Mouse (Mus musculus) ES-E14 (cell line): ENCODE data around the gene Parvb. TPM values are rescaled to one million over a fixed set of nuclear protein-coding genes. Genes with fewer than 3 reads are reported as not detected.
A peak's percentile ranks its signal among the peaks of the same experiment; 100 is the strongest.

ENCODE experiments used
- DNase-seq: peaks from one replicate; pipeline ENCODE4 v3.0.0-alpha.2; 2013; ENCODE audit warnings: low read depth, low spot score
- H3K27ac ChIP-seq: 2 replicates; pipeline ENCODE4 v1.5.1; 2012; ENCODE audit warnings: low read depth, mild to moderate bottlenecking, low read length, moderate library complexity, mixed read lengths; ENCODE audit not compliant: poor library complexity, insufficient read depth, severe bottlenecking
- H3K36me3 ChIP-seq: 2 replicates; pipeline ENCODE4 v1.6.1; 2012; ENCODE audit warnings: mild to moderate bottlenecking, low read length, moderate library complexity, mixed read lengths; ENCODE audit not compliant: control insufficient read depth, poor library complexity, insufficient read depth, severe bottlenecking
- H3K4me1 ChIP-seq, 2 experiments: fragments of 150-350 bp in 1 of 2; sonication (generic) in 1 of 2; 2 replicates each; pipeline ENCODE4 v1.6.1; 2012; ENCODE audit warnings: low read length in 2 of 2, mild to moderate bottlenecking in 1 of 2, mixed read lengths in 1 of 2; ENCODE audit not compliant: control insufficient read depth in 2 of 2, insufficient read depth in 2 of 2, poor library complexity in 1 of 2
- H3K4me3 ChIP-seq, 2 experiments: fragments of 150-350 bp in 1 of 2; sonication (generic) in 1 of 2; 2 replicates each; pipeline ENCODE4 v1.5.1; 2012; ENCODE audit warnings: low read length in 2 of 2, low read depth in 1 of 2, mild to moderate bottlenecking in 1 of 2, mixed read lengths in 1 of 2; ENCODE audit not compliant: insufficient read depth in 1 of 2, poor library complexity in 1 of 2, severe bottlenecking in 1 of 2
- H3K9ac ChIP-seq: 2 replicates; pipeline ENCODE4 v1.6.1; 2012; ENCODE audit warnings: low read depth, mild to moderate bottlenecking, low read length, mixed read lengths; ENCODE audit not compliant: poor library complexity, insufficient read depth, severe bottlenecking
- H3K9me3 ChIP-seq: fragments of 150-350 bp; sonication (generic); 2 replicates; pipeline ENCODE4 v1.6.1; 2012; ENCODE audit warnings: low read depth, mild to moderate bottlenecking, low read length; ENCODE audit not compliant: control insufficient read depth, insufficient read depth
- CHD2 ChIP-seq: IDR thresholded peaks from 2 replicates; pipeline ENCODE4 v1.6.1; 2014; ENCODE audit warnings: mild to moderate bottlenecking, low read depth, low read length, inconsistent platforms
- HCFC1 ChIP-seq: IDR thresholded peaks from 2 replicates; pipeline ENCODE4 v1.6.1; 2012; ENCODE audit warnings: low read length, inconsistent platforms, borderline replicate concordance; ENCODE audit not compliant: insufficient read depth
- MAFK ChIP-seq: IDR thresholded peaks from 2 replicates; pipeline ENCODE4 v1.6.1; 2014; ENCODE audit warnings: mild to moderate bottlenecking, low read depth, low read length, inconsistent platforms; ENCODE audit not compliant: insufficient read depth
- ZC3H11A ChIP-seq: IDR thresholded peaks from 2 replicates; pipeline ENCODE4 v1.6.1; 2012; ENCODE audit warnings: low read depth, mild to moderate bottlenecking, inconsistent platforms, low read length, borderline replicate concordance
- ZNF384 ChIP-seq: IDR thresholded peaks from 2 replicates; pipeline ENCODE4 v1.6.1; 2012; ENCODE audit warnings: low read depth, low read length, inconsistent platforms
- in situ Hi-C, 2 experiments: fragments of 600-800 bp; cut with MboI; formaldehyde crosslinking; loops; one replicate each; pipeline ENCODE4 v1.15.1; 2025; ENCODE audit warnings: low sequenced_read_pairs in 2 of 2, inconsistent platforms in 1 of 2; ENCODE audit not compliant: unreplicated experiment in 2 of 2
- total RNA-seq: library from RNA; depleted of rRNA; stranded (reverse); fragments of 300-350 nt; gene quantifications from 2 replicates; pipeline ENCODE4 v1.2.3, GENCODE M21; 2012

The Parvb gene
- total RNA-seq, 1 experiment: 10.8 TPM

DNA sequence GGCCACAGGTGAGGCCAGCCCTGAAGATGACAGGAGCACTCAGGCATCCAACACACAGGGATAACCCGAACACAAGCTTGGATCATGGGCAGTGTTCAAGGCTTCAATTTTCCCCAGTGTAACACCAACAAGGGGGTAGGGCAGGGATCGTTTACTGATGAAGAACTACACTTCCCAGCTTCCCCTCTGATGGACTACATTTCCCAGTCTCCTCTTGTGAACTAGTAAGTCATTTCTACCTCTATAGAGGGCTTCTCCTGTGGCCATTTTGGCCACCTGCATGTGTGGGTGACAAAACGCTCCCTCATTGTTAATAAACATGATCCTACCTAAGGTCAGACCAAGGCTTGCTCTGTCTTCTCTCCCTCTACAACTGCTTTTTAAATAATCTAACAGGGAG lies 42.0 kb upstream of the Parvb start:
- H3K4me1 ChIP-seq: peaks cover 15 to 37% of the 10 kb centered on the region in 2 experiments; a peak in 3 of 4 replicates
- peak overlapping the region; percentile 81 for H3K27ac ChIP-seq
- peak overlapping the region; percentile 26; the same call in 1 of the 2 replicates for H3K9ac ChIP-seq
- H3K36me3 ChIP-seq: peaks cover 4% of the 10 kb centered on the region; the same call in 1 of the 2 replicates
- H3K4me3 ChIP-seq: peak overlapping the region in 1 of 2 experiments; percentile 22; a peak in 1 of 4 replicates
- no peak for TF ChIP-seq MAFK
- TF ChIP-seq ZC3H11A: no peak
- TF ChIP-seq ZNF384: no peak
- TF ChIP-seq HCFC1: peak; percentile 99
- DNase-seq: peak; percentile 59
- H3K9me3 ChIP-seq: no peaks in the 10 kb centered on the region
- in situ Hi-C loops: no loop called here

DNA sequence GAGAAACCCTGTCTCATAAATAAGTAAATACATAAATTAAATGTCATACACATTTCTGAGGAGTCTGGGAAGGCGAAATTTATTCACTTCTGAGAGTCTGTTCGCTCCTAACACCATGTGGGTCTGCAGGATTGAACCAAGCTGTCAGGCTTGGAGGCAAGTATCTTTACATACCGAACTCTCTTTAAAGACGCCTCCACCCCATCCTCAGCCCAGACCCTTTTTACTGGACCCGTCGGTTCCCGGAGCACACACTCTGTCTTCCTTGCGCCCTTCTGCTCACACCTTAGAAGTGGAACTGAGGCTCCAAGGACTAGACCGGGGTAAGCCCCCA lies 40.2 kb upstream of the Parvb start:
- no peak for TF ChIP-seq ZNF384
- no peak for TF ChIP-seq ZC3H11A
- no peak for TF ChIP-seq HCFC1
- no peak for TF ChIP-seq CHD2
- peaks cover 8 to 25% of the 10 kb centered on the region in 2 experiments; a peak in 3 of 4 replicates for H3K4me1 ChIP-seq
- no peak for DNase-seq
- peak overlapping the region; percentile 90 for H3K9ac ChIP-seq
- in situ Hi-C loops: no loop called here
- no peaks in the 10 kb centered on the region for H3K9me3 ChIP-seq
- peak overlapping the region; percentile 71; the same call in 1 of the 2 replicates for H3K27ac ChIP-seq
- peak overlapping the region; percentile 82 to 87 for H3K4me3 ChIP-seq
- H3K36me3 ChIP-seq: peaks cover 14% of the 10 kb centered on the region

DNA sequence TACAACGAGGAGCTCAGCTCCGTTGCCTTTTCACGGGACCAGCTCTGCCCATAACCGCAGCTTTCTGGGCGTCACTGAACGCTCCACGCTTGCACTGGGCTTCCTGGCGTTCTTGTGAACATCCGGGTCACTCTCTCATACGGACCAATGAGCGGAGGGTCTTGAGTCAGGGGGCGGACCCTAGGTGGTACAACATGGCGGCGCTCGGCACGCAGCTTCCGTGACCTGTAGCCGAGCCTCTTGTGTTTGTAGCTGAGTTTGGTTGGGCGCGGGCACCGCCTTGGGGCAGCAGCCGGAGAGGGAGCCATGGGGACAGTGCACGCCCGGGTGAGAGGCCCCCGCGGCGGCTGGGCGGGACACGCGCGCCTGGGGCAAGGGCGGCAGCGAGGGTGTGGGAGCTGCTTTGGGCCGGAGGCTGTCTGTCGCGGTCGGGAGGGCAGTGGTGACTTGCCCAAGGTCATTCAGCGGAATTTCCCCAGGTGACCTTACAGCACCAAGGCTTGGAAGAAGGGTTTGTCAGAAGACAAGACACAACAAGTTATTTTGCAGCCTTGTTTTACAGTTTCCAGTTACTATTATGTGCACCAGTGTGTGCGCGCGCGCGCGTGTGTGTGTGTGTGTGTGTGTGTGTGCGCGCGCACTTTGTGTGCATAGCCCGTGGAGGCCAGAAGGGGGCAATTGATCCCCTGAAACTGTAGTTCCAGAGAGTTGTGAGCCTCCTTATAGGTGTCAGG lies 39.6 kb upstream of the Parvb start, which contains the start of gene Samm50:
TSS of gene Samm50 (plus strand) at position 184 of the 734 bp plus-strand sequence.
- Histone ChIP-seq H3K36me3 (peaks cover 19% of the 10 kb centered on the region), H3K9me3 (no peaks in the 10 kb centered on the region), H3K4me3 (peak within 1 kb of the TSS; percentile 82 to 87), H3K27ac (peak within 1 kb of the TSS; percentile 88), H3K9ac (peak within 1 kb of the TSS; percentile 91), H3K4me1 (peaks cover 7 to 25% of the 10 kb centered on the region in 2 experiments; a peak in 3 of 4 replicates)
- in situ Hi-C loops: no loop called here
- TF ChIP-seq HCFC1 (peak; percentile 51; the same call in 1 of the 2 replicates), CHD2 (no peak)
- peak; percentile 94 for DNase-seq

DNA sequence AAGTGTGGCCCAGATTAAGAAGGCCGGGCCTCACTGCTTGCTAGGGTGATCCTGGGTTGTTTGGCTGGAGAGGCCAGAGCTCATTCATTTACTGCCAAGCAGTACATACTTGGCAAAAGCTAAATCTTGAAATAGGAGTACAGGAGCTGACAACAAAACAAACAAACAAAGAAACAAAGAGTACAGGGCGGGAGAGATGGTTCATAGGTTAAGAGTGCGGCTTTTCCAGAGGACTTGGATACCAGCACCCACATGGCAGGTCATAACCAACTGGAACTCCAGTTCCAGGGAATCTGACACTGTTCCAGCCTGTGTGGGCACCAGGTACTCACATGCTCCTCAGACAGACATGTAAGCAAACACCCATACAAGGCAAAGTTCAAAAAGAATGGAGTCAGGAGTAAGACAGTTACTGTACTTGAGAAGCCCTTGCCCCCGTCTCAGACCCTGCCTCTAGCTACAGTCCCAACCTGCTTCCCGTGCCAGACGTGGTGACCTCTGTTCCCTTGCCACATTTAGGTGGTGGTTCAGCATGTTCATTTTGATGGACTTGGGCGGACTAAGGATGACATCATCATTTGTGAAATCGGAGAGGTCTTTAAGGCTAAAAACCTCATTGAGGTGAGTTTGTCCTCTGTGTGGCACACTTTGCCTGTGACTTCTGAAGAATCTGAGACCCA lies 35.2 kb upstream of the Parvb start:
- H3K4me3 ChIP-seq: no peak overlapping the region
- DNase-seq: no peak
- in situ Hi-C loops: no loop called here
- H3K9ac ChIP-seq: no peak overlapping the region
- TF ChIP-seq CHD2 (no peak), ZNF384 (no peak), HCFC1 (no peak), MAFK (no peak), ZC3H11A (no peak)
- peaks cover 3 to 6% of the 10 kb centered on the region in 2 experiments; a peak in 2 of 4 replicates for H3K4me1 ChIP-seq
- no peaks in the 10 kb centered on the region for H3K9me3 ChIP-seq
- no peak overlapping the region for H3K27ac ChIP-seq
- peaks cover 62% of the 10 kb centered on the region for H3K36me3 ChIP-seq
